Mouse (Mus musculus) retina, embryonic 14.5 days (tissue): Measurements from ENCODE around the gene Myo1f.

Source experiments
- DNase-seq: peaks from one replicate; pipeline ENCODE4 v3.0.0-alpha.2; 2015; ENCODE audit warnings: low spot score

Myo1f gene

GRCm38 (mm10) chr17:33555223-33555855 is at the start of gene Myo1f:
Gene Myo1f (plus strand): TSS chr17:33555707.
- no peak for DNase-seq

GRCm38 (mm10) chr17:33508386-33508785 is 47.1 kb upstream of the Myo1f start:
- no peak for DNase-seq

- DNase-seq, result no peak
Measured at GRCm38 (mm10) chr17:33510172-33510571, 45.3 kb upstream of the Myo1f start.

GRCm38 (mm10) chr17:33512441-33513415 is 42.8 kb upstream of the Myo1f start:
- DNase-seq, result no peak

- DNase-seq, result no peak
Measured at GRCm38 (mm10) chr17:33513874-33514273, 41.6 kb upstream of the Myo1f start.

- no peak for DNase-seq
Measured at GRCm38 (mm10) chr17:33520366-33520765, 35.1 kb upstream of the Myo1f start.

- no peak for DNase-seq
Measured at GRCm38 (mm10) chr17:33523431-33523917, 32.0 kb upstream of the Myo1f start.

- DNase-seq, result peak; percentile 69
Measured at GRCm38 (mm10) chr17:33523918-33524755, 31.4 kb upstream of the Myo1f start, which contains the start of gene Adamts10. Gene Adamts10 (plus strand): TSS chr17:33524204.

- peak; percentile 32 for DNase-seq
Measured at GRCm38 (mm10) chr17:33524806-33525373, 30.6 kb upstream of the Myo1f start.

- DNase-seq, result no peak
Measured at GRCm38 (mm10) chr17:33526506-33526905, 29.0 kb upstream of the Myo1f start.

- peak; percentile 67 for DNase-seq
Measured at GRCm38 (mm10) chr17:33539106-33539675, 16.3 kb upstream of the Myo1f start.

GRCm38 (mm10) chr17:33539878-33540277 is 15.6 kb upstream of the Myo1f start:
- no peak for DNase-seq

GRCm38 (mm10) chr17:33549212-33549611 is 6.3 kb upstream of the Myo1f start:
- DNase-seq, result no peak

GRCm38 (mm10) chr17:33550388-33550787 is 5.1 kb upstream of the Myo1f start:
- no peak for DNase-seq

- DNase-seq, result no peak
Measured at GRCm38 (mm10) chr17:33552113-33552512, 3.4 kb upstream of the Myo1f start.

- peak; percentile 73 for DNase-seq
Measured at GRCm38 (mm10) chr17:33552964-33553363, 2.5 kb upstream of the Myo1f start.

- no peak for DNase-seq
Measured at GRCm38 (mm10) chr17:33554536-33554935, 971 bp upstream of the Myo1f start.

GRCm38 (mm10) chr17:33557922-33558321 is 2.4 kb downstream of the Myo1f start:
- DNase-seq, result no peak

GRCm38 (mm10) chr17:33563527-33564076 is 8.1 kb downstream of the Myo1f start:
- no peak for DNase-seq

- no peak for DNase-seq
Measured at GRCm38 (mm10) chr17:33564599-33564998, 9.1 kb downstream of the Myo1f start.

GRCm38 (mm10) chr17:33566182-33566581 is 10.7 kb downstream of the Myo1f start:
- DNase-seq, result no peak
